Mouse (Mus musculus) kidney, embryonic 14.5 days (tissue): Measurements from ENCODE around the gene Olfr1318. TPM values are rescaled to one million over a fixed set of nuclear protein-coding genes. Genes with fewer than 3 reads are reported as not detected.

Experiments
- ATAC-seq: fragments of 200-750 bp; cut with Nextera tagmentation; 2 replicates; pipeline ENCODE4 v1.8.0; 2017; ENCODE audit warnings: moderate number of reproducible peaks, mild to moderate bottlenecking, moderate TSS enrichment, moderate library complexity; ENCODE audit not compliant: low FRiP score, low TSS enrichment
- H3K27ac ChIP-seq: fragments of 300-500 bp; sonication (generic); 2 replicates; pipeline ENCODE4 v1.5.1; 2014; ENCODE audit warnings: low read depth, mild to moderate bottlenecking, low read length, moderate library complexity, mixed read lengths
- H3K27me3 ChIP-seq: fragments of 300-500 bp; sonication (generic); 2 replicates; pipeline ENCODE4 v1.6.1; 2014; ENCODE audit warnings: mild to moderate bottlenecking, low read length; ENCODE audit not compliant: control insufficient read depth, insufficient read depth
- H3K36me3 ChIP-seq: fragments of 300-500 bp; sonication (generic); 2 replicates; pipeline ENCODE4 v1.6.1; 2014; ENCODE audit warnings: low read length, mixed read lengths; ENCODE audit not compliant: control insufficient read depth, insufficient read depth
- H3K4me1 ChIP-seq: fragments of 300-500 bp; sonication (generic); 2 replicates; pipeline ENCODE4 v1.6.1; 2014; ENCODE audit warnings: low read length, mixed read lengths; ENCODE audit not compliant: control insufficient read depth, insufficient read depth
- H3K4me2 ChIP-seq: fragments of 300-500 bp; sonication (generic); replicated peaks from 2 replicates; pipeline ENCODE4 v1.6.1; 2014; ENCODE audit warnings: low read depth, mild to moderate bottlenecking, low read length
- H3K4me3 ChIP-seq: fragments of 300-500 bp; sonication (generic); 2 replicates; pipeline ENCODE4 v1.5.1; 2014; ENCODE audit warnings: mild to moderate bottlenecking, low read length
- H3K9ac ChIP-seq: fragments of 300-500 bp; sonication (generic); 2 replicates; pipeline ENCODE4 v1.6.1; 2014; ENCODE audit warnings: low read depth, mild to moderate bottlenecking, low read length, moderate library complexity
- H3K9me3 ChIP-seq: fragments of 300-500 bp; sonication (generic); 2 replicates; pipeline ENCODE4 v1.6.1; 2016; ENCODE audit warnings: low read length; ENCODE audit not compliant: control insufficient read depth
- WGBS: fragments of 180-500 bp; shearing (Covaris S2); extraction: QIAGEN DNeasy Blood & Tissue Kit; methylation state at CpG from one replicate; pipeline ENCODE4 v1.1.7; 2014; 5-methylcytosine and 5-hydroxymethylcytosine counted together
- polyA plus RNA-seq: library from polyadenylated mRNA; unstranded; fragments of >200 nt; fragmentation: Nextera tagmentation; extraction: Ambion mirVana; gene quantifications from 2 replicates; pipeline ENCODE4 v1.2.1, GENCODE M21; 2014

Gene Olfr1318
- polyA plus RNA-seq, result 0.09 TPM in 1 of 2 replicates, not detected in the other

DNA sequence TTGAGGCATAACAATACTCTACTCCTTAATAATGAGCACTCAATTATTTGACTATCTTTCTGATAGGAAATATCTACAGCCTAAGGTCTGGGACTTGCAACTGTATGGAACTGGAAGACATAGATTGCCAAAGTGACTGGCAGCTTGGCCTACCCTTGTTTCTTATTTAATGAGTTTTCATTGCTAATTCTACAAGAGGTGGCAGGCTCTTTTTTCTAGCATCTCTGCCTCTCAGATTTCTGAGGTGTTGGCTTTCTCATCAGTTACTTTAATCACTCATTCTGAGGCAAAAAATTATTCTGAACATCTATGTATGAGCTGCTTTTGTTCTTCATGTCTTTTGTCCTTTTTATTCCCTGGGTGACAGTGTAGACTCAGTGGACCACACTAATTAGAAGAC, at the start of gene Olfr1318:
Gene Olfr1318, plus strand, starts transcription at position 301 of the 400 bp plus-strand sequence.
- Histone ChIP-seq H3K27me3 (no peaks in the 10 kb centered on the region), H3K36me3 (no peaks in the 10 kb centered on the region), H3K9ac (no peak within 1 kb of the TSS), H3K9me3 (no peaks in the 10 kb centered on the region), H3K4me1 (no peaks in the 10 kb centered on the region), H3K4me2 (no peak within 1 kb of the TSS), H3K27ac (no peak within 1 kb of the TSS), H3K4me3 (no peak within 1 kb of the TSS)
- ATAC-seq, result no peak

DNA sequence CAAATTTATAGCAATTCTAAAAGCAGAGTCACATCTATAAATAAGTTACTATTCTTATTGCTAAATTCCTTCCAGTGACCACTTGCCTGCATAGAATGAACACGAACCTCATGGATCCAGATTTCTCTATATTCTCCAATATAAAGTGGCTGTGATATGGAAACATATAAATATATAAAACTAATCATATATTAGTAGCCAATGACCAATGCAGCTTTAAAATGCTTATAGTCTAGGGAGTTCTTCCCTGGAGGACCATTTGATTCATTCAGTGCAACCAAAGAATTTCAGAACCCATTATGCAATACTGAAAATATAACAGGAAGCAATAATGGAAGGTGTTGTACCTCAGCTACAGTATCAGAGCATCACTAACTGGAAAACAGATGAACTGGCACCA, 38.7 kb upstream of the Olfr1318 start, which contains the start of gene Olfr1315-ps1:
Gene Olfr1315-ps1, minus strand, starts transcription at position 101 of the 400 bp plus-strand sequence.
- Histone ChIP-seq H3K4me1 (no peaks in the 10 kb centered on the region), H3K9me3 (no peaks in the 10 kb centered on the region), H3K4me2 (no peak within 1 kb of the TSS), H3K36me3 (no peaks in the 10 kb centered on the region), H3K27me3 (no peaks in the 10 kb centered on the region), H3K27ac (no peak within 1 kb of the TSS), H3K4me3 (no peak within 1 kb of the TSS), H3K9ac (no peak within 1 kb of the TSS)
- ATAC-seq, result no peak
- 86% methylated on average over 1 of the region's 1 CpGs for WGBS

DNA sequence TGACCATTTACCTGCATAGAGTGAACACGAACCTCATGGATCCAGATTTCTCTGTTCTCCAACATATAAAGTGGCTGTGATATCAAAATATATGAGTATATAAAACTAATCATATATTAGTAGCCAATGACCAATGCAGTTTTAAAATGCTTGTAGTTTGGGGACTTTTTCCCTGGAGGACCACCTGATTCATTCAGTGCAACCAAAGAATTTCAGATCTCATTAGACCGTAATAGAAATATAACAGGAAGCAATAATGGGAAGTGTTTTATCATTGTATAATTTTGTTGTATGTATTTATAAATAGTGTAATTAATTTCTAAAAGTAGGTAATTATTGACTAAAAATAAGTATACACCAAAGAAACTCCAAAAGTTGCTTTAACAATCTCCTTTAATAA, 19.1 kb upstream of the Olfr1318 start, which contains the start of gene Olfr1316:
Gene Olfr1316, minus strand, starts transcription at position 101 of the 400 bp plus-strand sequence.
- Histone ChIP-seq H3K4me3 (no peak within 1 kb of the TSS), H3K36me3 (no peaks in the 10 kb centered on the region), H3K4me1 (no peaks in the 10 kb centered on the region), H3K27ac (no peak within 1 kb of the TSS), H3K9me3 (no peaks in the 10 kb centered on the region), H3K27me3 (no peaks in the 10 kb centered on the region), H3K9ac (no peak within 1 kb of the TSS), H3K4me2 (no peak within 1 kb of the TSS)
- WGBS, result 84% methylated on average over 2 of the region's 2 CpGs
- no peak for ATAC-seq

DNA sequence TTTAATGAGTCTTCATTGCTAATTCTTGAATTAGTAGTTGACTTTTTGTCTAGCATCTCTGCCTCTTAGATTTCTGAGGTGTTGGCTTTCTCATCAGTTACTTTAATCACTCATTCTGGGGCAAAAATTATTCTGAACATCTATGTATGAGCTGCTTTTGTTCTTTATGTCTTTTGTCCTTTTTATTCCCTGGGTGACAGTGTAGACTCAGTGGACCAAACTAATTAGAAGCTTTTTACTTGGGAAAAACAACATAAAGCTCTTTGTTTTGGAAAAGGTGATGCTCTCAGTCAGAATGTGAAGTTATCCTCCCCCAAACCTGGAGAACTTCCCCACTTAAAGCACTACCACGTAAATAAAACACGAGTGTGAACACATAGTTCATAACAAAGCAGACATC, 14.0 kb upstream of the Olfr1318 start, which contains the start of gene Olfr1317:
Gene Olfr1317, plus strand, starts transcription at position 301 of the 400 bp plus-strand sequence.
- H3K9ac ChIP-seq, result no peak within 1 kb of the TSS
- H3K27me3 ChIP-seq, result no peaks in the 10 kb centered on the region
- WGBS, result 67% methylated on average over 2 of the region's 2 CpGs
- no peak within 1 kb of the TSS for H3K4me2 ChIP-seq
- no peak within 1 kb of the TSS for H3K27ac ChIP-seq
- ATAC-seq, result no peak
- H3K9me3 ChIP-seq, result no peaks in the 10 kb centered on the region
- H3K4me1 ChIP-seq, result no peaks in the 10 kb centered on the region
- H3K36me3 ChIP-seq, result no peaks in the 10 kb centered on the region
- H3K4me3 ChIP-seq, result no peak within 1 kb of the TSS

DNA sequence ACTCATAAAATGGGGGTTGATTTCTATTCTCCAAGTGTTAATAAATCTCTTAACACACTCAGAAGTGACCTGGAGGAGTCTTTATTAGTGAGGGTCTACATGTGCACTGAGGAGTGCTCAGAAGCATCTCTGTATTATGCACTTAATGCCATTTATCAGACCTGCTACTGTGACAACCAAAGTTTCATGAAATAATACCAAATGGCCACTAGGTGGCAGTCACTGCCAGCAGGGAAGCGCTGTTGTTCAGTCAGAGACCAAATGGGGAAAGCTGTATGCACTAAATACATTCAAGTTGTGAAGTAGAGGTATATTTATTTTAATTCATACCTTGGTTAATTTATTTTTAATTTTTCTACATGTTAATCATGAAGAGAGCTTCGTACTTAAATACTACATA, 42.9 kb downstream of the Olfr1318 start:
- peak; percentile 64; the same call in 1 of the 2 replicates for ATAC-seq
- H3K36me3 ChIP-seq, result no peaks in the 10 kb centered on the region
- no peak overlapping the region for H3K4me2 ChIP-seq
- no peak overlapping the region for H3K4me3 ChIP-seq
- no peak overlapping the region for H3K9ac ChIP-seq
- no peaks in the 10 kb centered on the region for H3K27me3 ChIP-seq
- H3K27ac ChIP-seq, result no peak overlapping the region
- 0% methylated on average over 2 of the region's 2 CpGs for WGBS
- H3K4me1 ChIP-seq, result no peaks in the 10 kb centered on the region
- no peaks in the 10 kb centered on the region for H3K9me3 ChIP-seq

DNA sequence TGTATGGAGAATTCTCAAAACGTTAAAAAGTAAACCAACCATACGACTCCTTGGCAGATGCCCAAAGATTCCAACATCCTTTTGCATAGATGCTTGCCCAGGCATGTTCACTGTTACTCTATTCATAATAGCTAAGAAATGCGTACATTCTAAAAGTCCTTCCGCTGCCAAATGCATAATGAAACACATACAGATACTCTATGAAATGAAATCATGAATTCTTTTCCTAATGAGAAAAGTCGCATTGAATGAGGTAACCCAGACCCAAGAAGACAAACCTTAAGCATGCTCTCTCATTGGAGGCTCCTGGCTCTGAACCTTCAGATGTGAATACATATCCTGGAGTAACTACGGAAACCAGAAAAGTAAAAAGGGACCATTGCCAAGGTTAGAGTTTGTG, 49.1 kb downstream of the Olfr1318 start:
- Histone ChIP-seq H3K27me3 (no peaks in the 10 kb centered on the region), H3K4me1 (no peaks in the 10 kb centered on the region), H3K9me3 (no peaks in the 10 kb centered on the region), H3K9ac (no peak overlapping the region), H3K27ac (no peak overlapping the region), H3K4me2 (no peak overlapping the region), H3K36me3 (no peaks in the 10 kb centered on the region), H3K4me3 (no peak overlapping the region)
- ATAC-seq, result no peak
- 73% methylated on average over 6 of the region's 6 CpGs for WGBS

Other genes starting within 250 kb of the Olfr1318 start
- not detected in 2 replicates for gene Olfr1306, start 237.9 kb upstream of the Olfr1318 start, polyA plus RNA-seq
- not detected in 2 replicates for gene Olfr1307, start 204.8 kb upstream of the Olfr1318 start, polyA plus RNA-seq
- not detected in 2 replicates for gene Olfr1308, start 189.3 kb upstream of the Olfr1318 start, polyA plus RNA-seq
- gene Olfr1309, start 163.9 kb upstream of the Olfr1318 start, polyA plus RNA-seq, result not detected in 2 replicates
- gene Olfr1310, start 141.5 kb upstream of the Olfr1318 start, polyA plus RNA-seq, result not detected in 2 replicates
- gene Olfr1311, start 129.8 kb upstream of the Olfr1318 start, polyA plus RNA-seq, result not detected in 2 replicates
- gene Olfr1312, start 104.0 kb upstream of the Olfr1318 start, polyA plus RNA-seq, result not detected in 2 replicates
- not detected in 2 replicates for gene Olfr1313, start 76.4 kb upstream of the Olfr1318 start, polyA plus RNA-seq
- not detected in 2 replicates for gene Olfr1314, start 57.4 kb upstream of the Olfr1318 start, polyA plus RNA-seq
- gene Olfr1315-ps1, start 38.8 kb upstream of the Olfr1318 start, polyA plus RNA-seq, result not detected in 2 replicates
- not detected in 2 replicates for gene Olfr1316, start 19.2 kb upstream of the Olfr1318 start, polyA plus RNA-seq
- gene Olfr1317, start 13.9 kb upstream of the Olfr1318 start, polyA plus RNA-seq, result not detected in 2 replicates
- gene Lpcat4, start 85.3 kb downstream of the Olfr1318 start, polyA plus RNA-seq, result 17.1 and 24.3 TPM in 2 replicates
- 0.04 and 0.07 TPM in 2 replicates for gene Nutm1, start 105.1 kb downstream of the Olfr1318 start, polyA plus RNA-seq
- gene Nop10, start 107.7 kb downstream of the Olfr1318 start, polyA plus RNA-seq, result 225 and 322 TPM in 2 replicates
- 6.6 and 12.7 TPM in 2 replicates for gene Slc12a6, start 111.6 kb downstream of the Olfr1318 start, polyA plus RNA-seq
- not detected in 2 replicates for gene Gm21985, start 112.1 kb downstream of the Olfr1318 start, polyA plus RNA-seq
- gene Emc4, start 213.8 kb downstream of the Olfr1318 start, polyA plus RNA-seq, result 123 and 132 TPM in 2 replicates
- 37.4 and 46.5 TPM in 2 replicates for gene Katnbl1, start 225.0 kb downstream of the Olfr1318 start, polyA plus RNA-seq